Mouse (Mus musculus) thymus, adult 2 months (tissue): ENCODE results near the gene Lhx4. TPM values are rescaled to one million over a fixed set of nuclear protein-coding genes. Genes with fewer than 3 reads are reported as not detected.

Experiments used
- DNase-seq: peaks from one replicate; pipeline ENCODE4 v3.0.0; 2021
- H3K27ac ChIP-seq: fragments of 200-500 bp; 2 replicates; pipeline ENCODE4 v1.5.1; 2012; ENCODE audit warnings: low read length, control low read depth; ENCODE audit not compliant: control insufficient read depth, insufficient read depth
- H3K27me3 ChIP-seq: fragments of 200-500 bp; 2 replicates; pipeline ENCODE4 v1.6.1; 2012; ENCODE audit warnings: mild to moderate bottlenecking, low read length, moderate library complexity, mixed read lengths; ENCODE audit not compliant: control insufficient read depth, insufficient read depth
- H3K36me3 ChIP-seq: fragments of 200-500 bp; 2 replicates; pipeline ENCODE4 v1.6.1; 2012; ENCODE audit warnings: mild to moderate bottlenecking, low read length, moderate library complexity; ENCODE audit not compliant: control insufficient read depth, insufficient read depth
- H3K4me1 ChIP-seq: fragments of 200-500 bp; replicated peaks from 2 replicates; pipeline ENCODE4 v1.6.1; 2012; ENCODE audit warnings: low read length; ENCODE audit not compliant: control insufficient read depth, insufficient read depth
- H3K4me3 ChIP-seq: fragments of 200-500 bp; 2 replicates; pipeline ENCODE4 v1.5.1; 2012; ENCODE audit warnings: mild to moderate bottlenecking, low read length, control low read depth, moderate library complexity; ENCODE audit not compliant: control insufficient read depth, insufficient read depth
- CTCF ChIP-seq: fragments of 200-500 bp; IDR thresholded peaks from 2 replicates; pipeline ENCODE4 v1.5.1; 2012; ENCODE audit warnings: mild to moderate bottlenecking, control low read depth, low read length, moderate library complexity, borderline replicate concordance; ENCODE audit not compliant: control insufficient read depth, poor library complexity, insufficient read depth; ENCODE audit errors: extremely low read depth
- POLR2A ChIP-seq: fragments of 200-500 bp; IDR thresholded peaks from 2 replicates; pipeline ENCODE4 v1.6.1; 2012; ENCODE audit warnings: mild to moderate bottlenecking, low read length, control low read depth, moderate library complexity; ENCODE audit not compliant: control insufficient read depth, poor library complexity, insufficient read depth; ENCODE audit errors: extremely low read depth
- WGBS: fragments of 180-500 bp; shearing (Covaris S2); methylation state at CpG from one replicate; pipeline ENCODE4 v1.1.7; 2018; 5-methylcytosine and 5-hydroxymethylcytosine counted together
- polyA plus RNA-seq: library from polyadenylated mRNA; depleted of rRNA; stranded (reverse); fragments of >200 nt; gene quantifications from 2 replicates; pipeline ENCODE4 v1.2.3, GENCODE M21; 2012; rRNA removed

Lhx4 gene
- polyA plus RNA-seq, 1 experiment, result 0.01 TPM

DNA sequence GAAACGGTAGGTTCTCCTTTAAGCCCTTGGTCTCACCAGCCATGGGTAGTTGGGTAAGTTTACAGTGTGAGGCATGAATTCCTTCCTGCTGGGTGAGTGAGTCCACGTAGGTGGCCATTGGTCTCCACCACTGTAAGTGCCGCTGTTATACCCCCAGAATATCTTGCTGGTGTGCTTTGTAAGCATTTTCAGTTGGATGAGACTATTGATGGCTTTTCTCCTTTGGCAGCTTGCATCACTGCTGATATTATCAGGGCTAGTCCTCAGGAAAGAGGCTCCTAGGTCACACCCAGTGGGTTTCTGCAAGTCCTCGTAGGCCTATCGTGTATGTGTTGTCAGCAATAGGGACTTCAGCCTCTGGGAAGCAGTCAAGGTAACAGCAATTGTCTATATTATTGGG, 87.5 kb downstream of the Lhx4 start:
- TF ChIP-seq POLR2A (no peak), CTCF (no peak)
- H3K4me3 ChIP-seq, result no peak overlapping the region
- H3K4me1 ChIP-seq, result no peaks in the 10 kb centered on the region
- no peak for DNase-seq
- H3K27ac ChIP-seq, result no peak overlapping the region
- H3K36me3 ChIP-seq, result no peaks in the 10 kb centered on the region
- H3K27me3 ChIP-seq, result no peaks in the 10 kb centered on the region
- WGBS, result 94% methylated on average over 5 of the region's 5 CpGs

DNA sequence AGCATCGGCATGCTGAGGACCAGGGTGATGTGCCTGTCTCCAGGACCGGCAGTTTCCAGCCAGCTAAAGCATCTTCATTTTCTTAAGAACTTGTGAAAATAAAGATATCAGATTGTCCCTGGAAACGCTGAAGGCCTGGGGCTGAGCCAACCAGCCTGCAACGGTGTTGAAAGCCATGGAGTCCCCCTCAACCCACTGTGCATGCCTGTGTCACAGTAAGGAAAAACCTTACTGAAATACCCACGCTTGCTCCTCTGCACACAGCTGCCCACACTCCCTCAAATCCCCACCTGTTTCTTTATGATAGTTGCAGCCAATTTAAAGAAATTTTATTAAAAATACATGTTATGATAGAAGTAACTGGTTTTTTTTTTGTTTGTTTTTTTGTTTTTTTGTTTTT, 95.2 kb downstream of the Lhx4 start:
- no peak for DNase-seq
- 89% methylated on average over 5 of the region's 5 CpGs for WGBS

DNA sequence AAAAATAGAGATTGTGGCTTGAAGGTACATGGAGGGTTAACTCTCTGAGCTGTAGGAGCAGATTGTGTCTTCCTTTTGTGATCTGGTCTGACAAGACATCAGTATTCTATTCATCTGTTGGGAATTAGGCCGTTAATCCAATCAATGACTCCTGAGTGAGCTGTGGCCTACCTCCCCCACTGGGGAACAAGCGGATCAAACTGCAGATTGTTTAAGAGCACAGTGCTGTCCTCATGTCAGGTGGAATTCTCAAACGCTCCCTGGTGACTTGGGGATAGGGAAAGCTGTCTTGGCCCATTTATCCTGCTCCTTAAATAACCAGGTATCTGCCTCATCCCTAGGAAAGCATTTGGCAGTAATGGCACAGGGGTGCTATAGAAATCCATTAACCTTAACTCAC, 96.5 kb downstream of the Lhx4 start:
- TF ChIP-seq CTCF, result no peak
- TF ChIP-seq POLR2A, result no peak
- no peak for DNase-seq
- Histone ChIP-seq H3K27ac (no peak overlapping the region), H3K27me3 (no peaks in the 10 kb centered on the region), H3K36me3 (no peaks in the 10 kb centered on the region), H3K4me3 (no peak overlapping the region), H3K4me1 (no peaks in the 10 kb centered on the region)
- WGBS, result 93% methylated on average over 3 of the region's 3 CpGs

More for the DNA sequence above, 95.2 kb downstream of the Lhx4 start:
- no peak overlapping the region for H3K27ac ChIP-seq
- H3K36me3 ChIP-seq, result no peaks in the 10 kb centered on the region
- no peaks in the 10 kb centered on the region for H3K4me1 ChIP-seq
- no peak overlapping the region for H3K4me3 ChIP-seq
- no peak for TF ChIP-seq CTCF
- TF ChIP-seq POLR2A, result no peak
- H3K27me3 ChIP-seq, result no peaks in the 10 kb centered on the region

DNA sequence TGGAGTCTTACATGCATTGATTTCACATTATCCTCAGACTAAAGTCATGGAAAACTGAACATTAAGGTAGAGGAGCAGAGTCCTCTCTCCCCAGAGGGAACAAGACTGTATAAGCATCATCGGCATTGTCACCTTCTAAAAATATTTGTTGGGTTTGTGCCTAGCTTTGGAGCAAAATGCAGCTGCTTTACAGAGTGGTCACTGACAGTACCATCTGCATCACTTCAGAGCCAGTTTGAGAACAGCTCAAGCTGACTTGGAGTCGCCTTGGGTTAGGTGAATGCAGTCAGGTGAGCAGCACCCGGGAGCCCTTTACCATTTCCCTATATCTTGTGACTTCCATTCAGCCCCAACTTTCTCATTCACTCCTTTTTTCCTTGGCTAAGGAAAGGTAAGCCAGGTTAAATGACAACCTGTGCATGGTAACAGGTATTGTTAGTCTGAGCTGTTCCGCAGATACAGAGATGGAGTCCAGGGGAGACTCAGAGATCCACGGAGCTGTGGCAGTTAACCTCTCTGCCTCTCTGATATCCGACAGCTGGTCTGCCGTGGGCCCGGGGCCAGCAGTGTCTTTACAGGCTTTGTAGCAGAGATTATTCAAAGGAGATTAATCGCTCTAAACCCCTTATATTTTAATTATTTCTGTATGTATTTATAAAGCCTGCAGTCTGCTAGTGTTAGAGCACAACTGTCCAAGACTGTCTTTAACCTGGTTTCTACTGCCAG, 101.2 kb downstream of the Lhx4 start:
- Histone ChIP-seq H3K4me1 (no peaks in the 10 kb centered on the region), H3K27ac (no peak overlapping the region), H3K36me3 (no peaks in the 10 kb centered on the region), H3K27me3 (no peaks in the 10 kb centered on the region), H3K4me3 (no peak overlapping the region)
- 94% methylated on average over 9 of the region's 9 CpGs for WGBS
- DNase-seq, result no peak
- TF ChIP-seq POLR2A, result no peak
- no peak for TF ChIP-seq CTCF

Other genes starting within 250 kb of the Lhx4 start
- gene Acbd6, start 193.6 kb downstream of the Lhx4 start, polyA plus RNA-seq, result 164 and 317 TPM in 2 replicates
- 50.1 and 61.1 TPM in 2 replicates for gene Qsox1, start 61.2 kb upstream of the Lhx4 start, polyA plus RNA-seq
- gene Cep350, start 221.6 kb upstream of the Lhx4 start, polyA plus RNA-seq, result 12.7 and 13.1 TPM in 2 replicates